Mouse (Mus musculus): ENCODE data around the gene Kif9.

The Kif9 gene

GRCm38 (mm10) chr9:110529002-110529737 is 52.4 kb downstream of the Kif9 start:
- in situ Hi-C loops (cut with MboI, MseI): no loop called here

GRCm38 (mm10) chr9:110530650-110531049 is 53.9 kb downstream of the Kif9 start:
- in situ Hi-C loops (cut with MboI, MseI): no loop called here

GRCm38 (mm10) chr9:110531151-110531791 is 54.5 kb downstream of the Kif9 start:
- in situ Hi-C loops (cut with MboI, MseI): no loop called here

GRCm38 (mm10) chr9:110531914-110532489 is 55.2 kb downstream of the Kif9 start:
- in situ Hi-C loops (cut with MboI, MseI): no loop called here

- in situ Hi-C loops (cut with MboI, MseI): no loop called here
Observed at GRCm38 (mm10) chr9:110532538-110533291, 56.0 kb downstream of the Kif9 start, which contains the start of gene Setd2. Gene Setd2, plus strand, starts transcription at chr9:110532597.

- in situ Hi-C loops (cut with MboI, MseI): no loop called here
Observed at GRCm38 (mm10) chr9:110533645-110534044, 56.9 kb downstream of the Kif9 start.

GRCm38 (mm10) chr9:110535114-110535513 is 58.4 kb downstream of the Kif9 start:
- in situ Hi-C loops (cut with MboI, MseI): no loop called here

- in situ Hi-C loops (cut with MboI, MseI): no loop called here
Observed at GRCm38 (mm10) chr9:110536636-110537035, 59.9 kb downstream of the Kif9 start.

- in situ Hi-C loops (cut with MboI, MseI): no loop called here
Observed at GRCm38 (mm10) chr9:110538511-110538910, 61.8 kb downstream of the Kif9 start.

- in situ Hi-C loops (cut with MboI, MseI): no loop called here
Observed at GRCm38 (mm10) chr9:110541988-110542387, 65.2 kb downstream of the Kif9 start.

- in situ Hi-C loops (cut with MboI, MseI): no loop called here
Observed at GRCm38 (mm10) chr9:110548261-110548660, 71.5 kb downstream of the Kif9 start.

GRCm38 (mm10) chr9:110568309-110568708 is 91.6 kb downstream of the Kif9 start:
- in situ Hi-C loops (cut with MboI, MseI): loop anchor here (25.0 kb wide), 1 partner anchor 381 kb away; no protein-coding TSS in a partner anchor
